Mouse (Mus musculus) retina, postnatal 7 days (tissue): ENCODE measurements around the gene Arrb1.

ENCODE experiments used
- DNase-seq: peaks from one replicate; pipeline ENCODE4 v3.0.0-alpha.2; 2012; ENCODE audit warnings: low read depth, low spot score

The Arrb1 gene

DNA sequence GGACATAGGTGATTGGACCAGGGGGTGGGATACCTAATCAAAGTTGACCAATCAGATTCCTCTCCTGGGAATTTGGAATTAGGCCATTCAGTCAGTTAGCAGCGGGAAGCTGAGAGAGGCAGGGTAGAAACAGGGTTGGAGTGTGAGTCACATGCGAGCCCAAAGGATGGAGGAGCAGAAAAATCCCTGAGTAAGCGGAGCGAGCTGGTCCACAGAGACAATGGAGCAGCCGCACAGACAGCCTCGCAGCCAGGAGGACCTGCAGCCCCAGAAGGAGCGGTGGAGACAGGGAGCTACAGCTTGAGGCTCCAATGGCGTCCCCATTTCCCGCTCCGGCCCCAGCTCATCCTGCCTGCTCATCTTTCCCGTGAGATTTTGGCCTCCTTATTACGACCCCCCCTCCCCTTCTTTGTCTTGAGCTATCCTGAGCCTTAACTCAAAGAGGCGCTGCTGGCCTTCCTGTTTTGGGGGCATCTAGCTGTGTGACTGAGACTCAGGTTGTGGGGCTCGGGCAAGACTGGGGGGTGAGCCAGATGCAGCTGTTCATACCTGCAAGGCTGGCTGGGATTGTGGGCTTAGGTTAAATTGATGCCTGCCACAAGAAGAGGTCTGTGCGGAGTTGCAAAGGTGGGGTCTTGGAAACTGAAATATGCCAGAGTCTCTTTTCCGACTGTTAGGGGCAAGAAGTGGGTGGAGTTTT lies 44.4 kb downstream of the Arrb1 start:
- DNase-seq, result no peak

GRCm38 (mm10) chr7:99580247-99580646 lies 45.0 kb downstream of the Arrb1 start:
- no peak for DNase-seq

DNA sequence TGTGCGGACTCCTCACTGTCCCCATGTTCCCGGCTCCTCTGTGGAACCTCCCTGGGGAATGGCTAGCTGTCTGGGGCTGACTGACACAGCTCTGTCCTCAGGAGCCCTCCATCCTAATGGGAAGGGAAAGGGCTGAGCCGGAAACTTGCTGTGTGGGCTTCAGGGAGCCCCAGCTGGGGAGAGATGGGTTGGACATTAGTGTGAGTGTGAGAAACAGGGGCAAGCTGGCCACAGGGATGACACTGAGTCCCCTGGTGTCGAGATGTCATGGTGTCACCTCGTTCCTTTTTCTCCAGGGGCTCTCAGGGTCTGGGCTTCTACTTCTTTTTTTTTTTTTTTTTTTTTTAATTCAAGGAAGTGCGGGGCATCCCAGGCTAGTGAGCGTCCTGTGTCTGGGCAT lies 47.0 kb downstream of the Arrb1 start:
- no peak for DNase-seq

DNA sequence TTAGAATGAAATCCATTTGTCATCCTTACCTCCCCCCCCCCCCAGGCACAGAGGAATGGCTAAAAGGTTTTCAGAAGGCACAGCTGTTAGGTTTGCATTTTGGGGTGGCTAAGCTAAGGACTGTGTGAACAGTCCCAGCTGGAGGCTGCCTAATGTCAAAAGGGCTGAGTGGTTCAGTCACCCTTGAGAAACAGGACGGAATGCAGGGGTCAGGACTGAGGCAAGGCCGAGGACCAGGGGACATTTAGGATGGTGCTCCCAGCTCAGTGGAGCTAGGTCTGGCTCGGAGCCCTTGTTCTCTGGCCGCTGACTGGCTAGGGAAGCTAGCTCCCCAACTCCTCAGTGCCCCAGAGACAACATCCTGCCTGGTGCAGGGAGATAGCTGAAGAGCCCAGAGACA lies 47.6 kb downstream of the Arrb1 start:
- DNase-seq, result no peak

GRCm38 (mm10) chr7:99583625-99584024 lies 48.4 kb downstream of the Arrb1 start:
- no peak for DNase-seq

- DNase-seq, result no peak
These were observed 50.7 kb downstream of the Arrb1 start for GRCm38 (mm10) chr7:99585976-99586375.

DNA sequence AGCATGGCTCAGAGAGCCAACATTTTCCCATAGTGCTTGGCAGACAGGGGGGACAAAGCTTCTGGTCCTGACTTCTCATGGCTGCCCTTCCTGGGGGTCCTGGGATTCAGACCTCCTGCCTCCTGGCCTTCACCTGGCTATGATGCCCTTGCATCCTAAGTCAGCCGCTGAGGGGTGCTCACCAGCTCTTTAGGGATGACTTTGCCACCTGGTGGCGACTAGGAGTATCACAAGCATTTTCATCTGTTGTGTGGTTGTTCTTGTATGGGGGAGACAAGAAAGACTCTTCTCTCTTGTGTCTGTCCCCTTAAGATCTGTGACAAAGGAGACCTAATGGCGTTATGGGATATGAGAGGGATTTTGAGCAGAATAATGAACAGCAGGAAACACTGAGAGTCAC lies 54.8 kb downstream of the Arrb1 start:
- peak; percentile 63 for DNase-seq

- DNase-seq, result no peak
These were observed 55.4 kb downstream of the Arrb1 start for GRCm38 (mm10) chr7:99590646-99591045.

DNA sequence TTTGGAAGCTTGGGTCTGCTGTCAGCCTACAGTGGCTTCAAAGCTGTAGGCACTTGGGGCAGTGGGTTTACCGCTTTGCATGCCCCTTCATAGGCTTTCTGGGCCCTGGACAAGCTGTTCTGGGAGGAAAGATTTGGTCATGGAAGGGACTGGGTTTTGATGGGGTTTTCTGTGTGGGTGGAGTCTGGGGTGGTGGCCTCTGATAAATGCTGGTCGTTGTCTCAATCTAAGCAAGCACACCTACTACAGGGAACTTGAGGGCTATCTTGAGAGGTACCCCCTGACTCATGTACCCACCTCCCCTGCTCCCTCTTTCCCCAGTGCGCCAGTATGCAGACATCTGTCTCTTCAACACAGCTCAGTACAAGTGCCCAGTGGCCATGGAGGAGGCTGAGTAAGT lies 57.4 kb downstream of the Arrb1 start:
- no peak for DNase-seq

DNA sequence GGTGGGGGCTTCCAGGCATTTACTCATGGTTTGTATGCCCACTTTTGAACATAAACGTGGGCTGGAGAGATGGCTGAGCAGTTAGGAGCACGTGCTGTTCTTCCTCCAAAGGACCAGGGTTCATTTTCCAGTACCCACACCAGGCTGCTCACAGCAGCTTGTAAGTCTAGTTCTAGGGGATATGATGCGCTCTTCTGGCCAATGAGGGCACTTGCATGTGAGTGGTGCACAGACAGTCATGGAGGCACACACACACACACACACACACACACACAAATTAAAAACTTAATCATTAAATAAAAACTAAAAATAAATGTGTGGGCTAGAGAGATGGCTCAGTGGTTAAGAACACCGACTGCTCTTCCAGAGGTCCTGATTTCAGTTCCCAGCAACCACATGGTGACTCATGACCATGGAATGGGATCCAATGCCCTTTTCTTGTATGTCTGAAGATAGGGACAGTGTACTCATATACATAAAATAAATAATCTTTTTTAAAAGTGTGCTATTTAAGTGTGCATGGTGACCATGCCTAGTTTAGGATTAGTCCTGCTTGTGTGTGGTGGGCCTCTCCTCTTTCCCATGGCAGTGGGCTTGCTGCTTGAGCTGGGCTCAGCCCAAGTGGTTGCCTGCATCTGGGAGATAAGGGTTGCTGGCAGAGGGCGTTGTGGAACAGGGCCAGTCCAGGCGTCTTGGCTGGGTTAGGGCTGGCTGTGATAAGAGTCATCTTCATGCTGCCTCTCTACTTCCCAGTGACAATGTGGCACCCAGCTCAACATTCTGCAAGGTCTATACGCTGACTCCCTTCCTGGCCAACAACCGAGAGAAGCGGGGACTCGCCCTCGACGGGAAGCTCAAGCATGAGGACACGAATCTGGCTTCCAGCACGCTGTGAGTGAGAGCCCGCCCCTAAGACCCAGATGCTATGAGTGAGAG lies 58.9 kb downstream of the Arrb1 start:
- DNase-seq, result no peak

- no peak for DNase-seq
These were observed 63.5 kb downstream of the Arrb1 start for GRCm38 (mm10) chr7:99598722-99599121.

DNA sequence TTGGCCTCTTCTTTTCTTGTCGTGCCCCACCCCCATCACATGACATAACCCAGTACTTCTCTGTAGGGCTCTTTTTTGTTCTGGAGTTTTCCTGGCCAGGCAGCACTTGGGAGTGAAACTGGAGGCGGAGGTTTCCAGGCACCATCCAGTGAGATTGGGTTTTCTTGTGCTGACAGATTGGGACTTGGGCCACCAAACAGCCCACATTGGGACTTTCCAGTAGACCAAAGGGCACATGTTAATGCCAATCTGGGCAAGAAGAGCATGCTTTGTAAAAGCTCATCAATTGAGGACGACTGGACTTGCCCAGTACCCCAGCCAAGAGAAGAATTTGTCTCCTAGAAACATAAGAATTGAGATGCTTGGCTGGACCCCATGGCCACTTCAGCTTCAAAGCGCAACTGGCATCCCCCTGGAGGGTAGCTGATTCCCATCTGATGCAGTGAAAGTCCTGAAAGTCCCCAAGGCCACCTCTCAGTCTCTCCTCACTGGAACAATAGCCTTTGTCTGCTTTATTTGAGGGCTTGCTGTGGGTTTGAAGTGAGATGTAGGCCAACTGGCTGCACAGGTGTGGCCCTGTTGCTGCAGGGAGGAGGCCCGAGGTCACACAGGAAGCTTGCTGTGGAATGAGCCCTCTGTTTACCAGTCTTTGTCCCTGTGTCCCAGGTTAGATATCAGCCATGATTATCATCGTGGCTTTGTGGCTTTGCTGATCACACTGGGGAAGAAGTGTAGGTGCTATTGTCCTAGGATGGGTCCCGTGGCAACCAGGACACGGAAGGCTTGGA lies 68.8 kb downstream of the Arrb1 start:
- no peak for DNase-seq

DNA sequence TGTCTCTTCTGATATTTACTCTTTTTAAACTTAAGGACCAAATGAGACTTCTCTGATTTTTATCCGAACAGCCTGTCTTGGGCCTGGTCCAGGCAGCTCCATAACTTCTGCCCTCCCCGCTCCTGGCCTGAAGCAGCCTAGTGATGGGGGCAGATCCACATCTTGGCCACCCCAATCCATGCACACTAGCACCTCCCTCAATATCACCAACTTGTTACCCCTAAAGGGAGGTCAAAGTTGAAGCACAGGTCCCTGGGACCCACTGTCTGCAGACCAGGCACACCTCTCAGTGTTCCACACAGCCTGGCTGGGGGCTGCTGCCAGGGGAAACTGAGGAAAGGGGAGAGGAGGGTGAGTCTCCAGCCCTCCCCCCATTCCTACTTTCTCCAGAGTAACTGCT lies 69.8 kb downstream of the Arrb1 start:
- no peak for DNase-seq

GRCm38 (mm10) chr7:99606303-99606702 lies 71.0 kb downstream of the Arrb1 start:
- DNase-seq, result no peak

- DNase-seq, result no peak
These were observed 71.5 kb downstream of the Arrb1 start for GRCm38 (mm10) chr7:99606766-99607165.

DNA sequence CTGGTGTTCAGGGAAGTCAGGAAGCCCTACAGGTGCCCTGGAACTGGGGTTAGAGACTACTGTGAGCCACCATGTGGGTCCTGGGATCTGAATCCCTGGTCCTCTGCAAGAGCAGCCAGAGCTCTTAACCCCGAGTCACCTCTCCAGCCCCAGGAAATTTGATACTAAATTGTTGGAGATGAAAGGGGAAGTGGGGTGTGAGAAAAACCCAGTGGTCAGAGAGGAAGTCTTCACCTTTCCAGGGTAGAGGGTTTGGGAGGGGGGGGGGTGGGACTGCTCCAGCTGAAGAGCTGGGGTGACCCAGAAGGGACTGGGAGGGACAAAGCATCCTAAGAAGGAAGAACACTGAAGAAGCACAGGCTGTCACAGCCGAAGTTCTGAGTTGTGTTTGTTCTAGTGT lies 72.4 kb downstream of the Arrb1 start:
- DNase-seq, result no peak

DNA sequence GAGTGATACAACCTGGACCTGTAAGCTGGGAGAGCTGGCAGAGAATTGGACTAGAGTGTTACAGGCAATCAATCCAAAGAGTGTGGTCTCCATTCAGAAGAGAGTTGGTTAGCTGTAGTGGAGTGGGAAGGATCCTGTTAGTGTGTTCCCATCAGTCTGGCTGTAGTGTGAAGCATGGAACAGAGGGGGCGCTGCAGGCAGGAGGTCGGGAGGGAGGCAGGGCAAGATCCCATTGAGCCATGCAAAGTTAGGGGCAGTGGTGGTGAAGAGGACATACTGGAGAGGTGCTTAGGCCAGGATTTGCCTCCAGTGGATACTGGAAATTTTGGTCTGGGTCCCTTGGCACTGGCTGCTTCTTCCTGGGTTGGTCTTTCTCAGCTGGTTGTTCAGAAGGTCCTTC lies 83.0 kb downstream of the Arrb1 start:
- DNase-seq, result no peak

DNA sequence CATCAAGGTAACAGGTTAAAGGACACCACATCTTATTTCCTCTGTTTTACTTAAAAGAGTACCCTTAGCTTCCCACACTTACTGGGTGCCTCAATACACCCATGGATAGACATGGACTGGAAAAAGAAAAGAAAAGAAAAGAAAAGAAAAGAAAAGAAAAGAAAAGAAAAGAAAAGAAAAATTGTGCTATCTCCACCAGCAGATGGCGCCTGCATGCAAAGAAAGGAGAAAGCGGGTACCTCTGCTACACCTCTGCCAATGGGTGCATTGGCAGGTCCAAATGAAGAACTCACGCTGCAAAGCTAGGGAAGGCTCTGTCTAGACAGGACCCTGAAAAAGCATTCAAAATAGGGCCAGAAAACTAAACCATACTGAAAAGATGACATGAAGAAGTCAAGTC lies 83.6 kb downstream of the Arrb1 start:
- peak; percentile 41 for DNase-seq

DNA sequence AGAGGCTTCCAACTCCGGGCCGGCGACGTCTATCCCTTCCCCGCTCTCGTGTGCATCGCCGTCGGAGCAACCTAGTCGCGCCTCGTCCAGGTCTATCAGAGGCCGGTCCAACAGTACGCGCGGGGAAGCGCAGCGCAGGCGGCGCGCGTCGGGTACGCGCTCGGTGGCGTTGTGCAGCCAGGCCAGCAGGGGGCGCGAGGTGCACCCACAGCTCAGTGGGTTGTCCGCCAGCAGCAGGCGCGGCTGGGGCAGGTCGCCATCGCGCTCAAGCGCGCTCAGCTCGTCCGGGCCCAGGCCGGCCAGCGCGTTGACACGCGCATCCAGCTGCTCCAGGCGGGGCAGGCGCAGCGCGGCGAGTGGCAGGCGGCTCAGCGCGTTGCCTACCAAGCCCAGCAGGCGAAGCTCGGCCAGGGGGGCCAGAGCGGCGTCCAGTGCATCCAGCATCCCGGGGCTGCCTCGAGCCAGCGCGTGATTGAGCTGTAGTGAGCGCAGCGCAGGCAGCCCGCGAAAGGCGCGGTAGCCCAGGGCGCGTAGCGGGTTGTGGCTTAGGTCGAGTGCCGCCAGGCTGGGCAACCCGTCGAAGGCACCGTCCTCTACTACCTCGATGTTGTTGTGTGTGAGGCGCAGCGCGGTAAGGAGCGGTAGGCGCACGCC lies 90.6 kb downstream of the Arrb1 start:
- DNase-seq, result peak; percentile 77

- DNase-seq, result no peak
These were observed 91.4 kb downstream of the Arrb1 start, which contains the start of gene Tpbgl for GRCm38 (mm10) chr7:99626376-99627270. Gene Tpbgl, minus strand, starts transcription at chr7:99627103.

DNA sequence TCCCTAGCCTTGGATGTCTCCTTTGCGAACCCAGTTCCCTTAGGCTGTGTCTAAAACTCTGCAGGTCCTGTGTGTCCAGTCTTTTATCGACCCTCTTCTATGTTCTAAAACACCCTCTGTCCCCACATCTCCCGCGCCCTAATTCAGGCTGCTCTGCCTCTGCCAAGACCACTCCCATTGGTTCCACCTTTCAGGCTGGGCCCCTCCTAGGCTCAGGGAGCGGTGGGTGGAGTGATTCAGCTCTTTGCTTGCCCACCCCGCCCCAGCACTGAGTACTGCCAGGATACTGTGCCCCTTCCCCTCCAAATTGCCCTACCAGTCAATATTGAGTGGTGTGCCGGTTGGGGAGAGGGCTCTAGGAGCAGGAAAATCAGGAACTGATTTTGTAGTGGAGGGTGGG lies 92.1 kb downstream of the Arrb1 start:
- DNase-seq, result no peak
